Mouse (Mus musculus) CD4-positive, CD25-positive, alpha-beta regulatory T cell, adult 4 months (primary cell): Measurements from ENCODE around the gene Llgl2. TPM values are rescaled to one million over a fixed set of nuclear protein-coding genes. Genes with fewer than 3 reads are reported as not detected.
A peak's percentile ranks its signal among the peaks of the same experiment; 100 is the strongest.

ENCODE experiments used
- ATAC-seq: one replicate; pipeline ENCODE4 v1.8.0; 2017
- polyA plus RNA-seq, 2 experiments: library from polyadenylated mRNA; unstranded; fragments of 100-300 nt; shearing (Covaris generic); gene quantifications; one replicate each; pipeline ENCODE4 v1.2.1; 2017

The Llgl2 gene
- polyA plus RNA-seq = 10 to 100 TPM in 1 of 2 experiments, 1 to 10 TPM in 1; 7.9 to 11.1 TPM

DNA sequence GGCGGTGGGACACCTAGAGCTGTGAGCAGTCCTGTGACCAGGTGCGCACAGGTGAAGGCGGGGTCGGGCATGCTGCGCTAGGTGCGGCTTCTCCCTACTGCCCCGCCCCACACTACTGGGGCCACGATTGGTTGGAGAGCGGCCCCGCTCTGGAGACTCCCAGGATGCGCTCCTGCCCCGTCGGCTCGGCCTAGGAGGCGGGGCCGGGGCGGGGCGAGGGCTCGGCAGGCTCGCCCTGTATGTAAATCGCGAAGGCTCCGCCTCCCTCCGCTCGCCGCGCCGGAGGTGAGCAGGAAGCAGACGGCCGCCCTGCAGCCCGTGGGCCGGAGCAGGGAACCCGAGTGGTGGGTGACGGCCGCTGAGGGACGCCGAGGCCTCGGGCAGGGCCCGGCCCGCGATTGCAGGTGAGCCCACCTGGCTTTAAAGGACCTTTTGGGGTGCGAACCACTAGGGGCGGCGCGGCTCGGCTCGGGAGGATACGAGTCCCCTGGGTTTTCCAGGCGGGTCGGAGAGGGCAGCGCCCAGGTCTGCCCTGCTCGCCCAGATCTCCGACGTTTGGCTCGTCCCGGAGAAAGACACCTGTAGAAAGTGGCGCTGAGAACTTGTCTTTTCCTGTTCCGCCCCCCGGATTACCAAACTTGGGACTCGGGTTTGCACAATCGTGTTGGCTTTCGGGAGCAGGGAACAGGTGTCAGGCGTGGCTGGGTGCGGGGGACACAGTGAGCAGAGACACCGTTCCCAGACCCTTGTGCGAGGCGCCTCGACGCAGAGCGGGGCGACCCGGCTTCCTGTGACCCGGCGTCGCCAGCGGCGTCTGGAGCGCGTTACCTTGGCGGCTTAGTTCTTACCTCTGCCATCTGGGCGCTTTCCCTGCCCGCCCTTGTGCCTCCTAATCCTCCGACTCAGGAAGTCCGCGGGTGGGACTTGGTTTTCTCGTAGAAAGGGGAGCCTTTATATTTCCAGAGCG, at the start of gene Llgl2:
Gene Llgl2, plus strand, starts transcription at position 276 of the 967 bp plus-strand sequence.
- peak; percentile 95 for ATAC-seq

DNA sequence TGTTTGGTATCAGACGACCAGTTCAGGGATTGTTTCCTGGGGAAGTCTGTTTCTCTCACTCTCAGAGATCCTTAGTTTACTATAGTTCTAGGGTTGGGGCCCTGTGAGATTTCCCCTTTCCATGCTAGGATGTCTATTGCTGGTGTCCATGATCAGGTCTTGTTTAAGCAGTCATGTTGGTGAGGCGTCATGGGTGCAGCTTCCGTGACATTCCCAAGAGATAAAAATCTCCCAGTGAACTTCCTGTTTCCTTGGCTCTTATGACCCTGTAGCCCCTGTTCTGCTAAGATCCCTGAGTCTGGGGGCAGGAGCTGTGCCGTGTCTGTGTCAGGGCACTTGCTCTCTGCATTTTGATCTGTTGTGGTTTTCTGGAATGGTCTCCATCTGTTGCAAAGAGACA, 49.2 kb upstream of the Llgl2 start:
- ATAC-seq = no peak

DNA sequence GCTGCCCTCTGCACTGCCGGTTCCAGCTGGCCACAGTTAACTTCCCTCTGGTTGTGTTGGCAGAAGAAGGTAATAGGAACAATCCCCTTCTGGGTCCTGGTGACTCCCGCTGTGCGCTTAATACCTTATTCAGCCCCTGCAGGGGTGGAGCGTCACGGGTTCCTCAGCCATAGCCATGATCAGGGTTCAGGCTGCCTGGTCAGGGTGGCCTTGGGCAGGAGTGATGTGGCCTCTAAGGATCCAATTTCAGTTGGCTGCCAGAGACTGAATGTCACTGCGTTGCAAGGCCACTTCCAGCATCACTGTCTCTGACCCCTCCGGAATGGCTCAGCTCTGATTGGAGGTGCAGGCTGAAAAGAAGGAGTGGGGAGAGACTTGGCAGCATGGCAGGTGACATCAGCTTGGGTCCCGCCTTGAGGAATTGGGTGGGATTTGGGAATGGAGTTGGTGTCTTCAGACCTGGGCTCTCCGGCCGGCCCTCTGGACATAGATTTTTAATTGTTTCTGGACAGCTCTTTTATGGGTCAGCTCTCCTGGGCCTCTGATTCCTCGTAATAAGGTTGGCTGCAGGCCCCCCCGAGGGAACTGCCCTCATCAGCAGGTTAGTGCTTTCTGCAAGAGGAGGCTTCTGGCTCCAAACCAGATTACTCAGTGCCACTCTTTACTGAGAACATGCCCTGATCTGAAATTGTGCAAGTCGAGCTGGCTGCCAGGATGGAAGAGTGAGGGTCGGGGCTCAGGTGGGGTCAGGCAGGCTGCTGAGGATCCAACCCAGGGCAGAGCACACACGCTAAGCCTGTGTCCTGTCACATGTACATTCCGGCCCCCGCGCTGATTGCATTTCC, 47.8 kb upstream of the Llgl2 start:
- no peak for ATAC-seq

DNA sequence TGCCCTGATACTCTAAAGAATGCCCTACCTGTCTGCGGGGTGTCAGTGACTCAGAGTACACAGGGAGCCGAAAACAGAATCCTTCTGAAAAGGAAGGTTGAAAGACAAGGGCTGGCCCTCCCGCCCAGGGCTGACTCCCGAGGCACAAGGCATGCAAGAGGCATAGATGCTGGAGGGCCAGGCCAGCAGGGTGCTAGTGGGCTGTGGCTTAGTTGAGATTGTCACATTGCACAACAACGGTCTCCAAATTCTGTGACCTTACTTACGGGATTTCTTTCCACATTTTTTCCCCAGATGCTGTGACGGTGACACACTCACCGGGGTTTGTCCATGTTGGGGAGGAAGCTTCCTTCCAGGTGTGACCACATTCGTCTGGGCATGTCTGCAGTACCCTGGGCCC, 46.9 kb upstream of the Llgl2 start:
- no peak for ATAC-seq

DNA sequence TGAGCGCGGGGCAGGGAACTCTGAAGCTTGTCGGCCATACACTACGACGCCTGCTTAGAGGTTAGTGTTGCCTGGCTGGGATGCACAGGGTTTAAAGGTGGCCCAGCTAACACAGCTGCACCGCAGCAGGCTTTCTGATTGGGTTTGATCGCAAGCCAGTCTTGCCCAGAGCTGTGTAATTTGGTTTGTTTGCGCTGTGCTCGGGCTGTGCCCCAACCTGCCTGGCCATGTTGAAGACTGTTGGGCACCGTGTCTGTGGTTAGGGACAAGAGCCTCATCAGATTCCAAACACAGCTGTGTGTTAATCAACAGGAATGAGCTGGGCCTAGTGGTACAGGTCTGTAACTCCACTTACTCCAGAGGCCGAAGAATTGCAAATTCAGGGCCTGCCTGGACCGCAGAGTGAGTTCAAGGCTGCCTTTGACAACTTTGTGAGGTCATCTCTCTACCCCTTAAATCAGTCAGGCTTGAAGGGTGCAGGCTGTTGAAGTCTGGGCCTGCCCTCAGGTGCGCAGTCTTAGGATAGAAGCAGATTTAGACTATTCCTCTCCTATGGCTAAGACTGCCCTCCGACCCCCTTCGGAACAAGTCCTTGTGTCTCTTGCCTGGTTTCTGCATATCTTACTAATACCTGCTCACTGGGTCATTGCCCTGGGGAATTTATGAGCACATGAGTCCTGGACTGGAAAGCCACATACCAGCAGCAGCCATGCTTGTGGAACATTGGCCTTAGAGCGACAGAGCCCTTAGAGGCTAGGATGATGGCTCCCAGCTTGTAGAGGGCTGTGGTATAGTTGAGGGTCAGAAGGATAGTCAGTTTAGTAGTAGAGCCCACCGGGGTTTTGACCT, 46.1 kb upstream of the Llgl2 start:
- no peak for ATAC-seq

DNA sequence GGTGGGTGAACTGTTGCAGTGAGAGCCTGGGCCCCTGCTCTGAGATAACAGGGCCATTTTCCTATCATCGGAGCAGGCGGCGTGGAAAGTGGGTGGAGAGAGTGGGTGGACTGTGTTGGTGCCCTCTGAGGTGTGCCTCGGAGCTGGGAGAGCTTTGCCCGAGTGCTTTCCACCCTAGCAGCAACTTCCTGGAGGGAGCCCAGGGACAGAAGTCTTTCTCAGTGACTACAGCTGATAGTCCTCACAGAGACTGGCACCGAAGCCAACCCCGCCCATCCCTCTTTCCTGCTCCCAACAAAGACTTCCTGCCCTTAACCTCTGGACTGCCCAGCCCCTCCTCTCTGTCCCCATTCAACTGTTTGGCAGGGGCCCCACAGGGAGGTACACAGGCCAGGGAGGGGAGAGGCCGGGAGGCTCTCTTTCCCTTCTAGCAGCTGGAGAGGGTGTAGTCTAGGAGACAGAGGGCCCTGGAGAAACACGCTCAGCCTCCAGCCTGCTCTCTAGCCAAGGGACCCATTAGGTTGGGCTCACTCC, 44.7 kb upstream of the Llgl2 start:
- ATAC-seq = no peak

DNA sequence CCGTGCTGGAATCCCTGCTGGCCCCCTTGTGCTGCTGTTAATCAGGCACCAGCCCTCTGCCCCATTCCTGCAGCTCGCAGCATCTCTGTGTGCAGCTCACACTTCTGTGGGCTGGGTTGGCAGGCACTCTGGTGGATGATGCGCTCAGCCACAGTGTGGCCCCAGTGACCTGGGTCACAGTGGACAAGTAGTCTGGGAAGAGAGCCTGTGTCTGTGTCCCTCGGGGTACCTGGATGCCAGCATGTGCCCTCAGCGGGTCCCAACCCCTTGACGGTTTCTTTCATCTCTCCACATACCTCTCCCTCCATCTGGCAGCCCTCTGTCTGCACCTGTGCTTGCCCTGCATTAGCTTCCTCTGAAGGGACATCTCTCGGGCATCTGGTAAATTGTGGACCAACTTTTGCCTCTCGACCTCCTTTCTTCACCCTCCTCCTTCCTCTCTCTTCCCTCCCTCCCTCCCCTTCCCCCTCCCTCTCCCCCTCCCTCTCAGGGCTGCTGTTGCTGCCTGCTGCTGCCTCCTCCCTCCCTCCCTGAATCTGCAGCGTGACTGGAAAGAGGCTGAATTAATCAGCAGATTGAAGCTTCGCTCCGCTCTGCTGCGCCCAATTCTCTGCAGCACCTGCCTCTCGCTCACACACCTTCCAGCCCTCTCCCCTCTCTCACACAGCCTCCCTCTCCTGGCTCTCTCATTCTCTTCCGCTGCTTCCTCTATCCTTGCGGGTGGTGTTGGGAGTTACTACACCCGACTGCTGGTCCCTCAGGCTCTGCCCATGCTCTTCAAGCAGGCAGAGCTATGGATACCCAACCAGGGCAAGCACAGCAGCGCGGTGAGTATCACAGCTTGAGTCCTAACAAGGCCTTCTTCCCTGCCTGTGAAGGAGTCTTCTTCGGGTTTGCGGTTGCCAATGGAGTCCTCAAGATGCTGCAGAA, 43.4 kb upstream of the Llgl2 start:
- ATAC-seq = no peak

DNA sequence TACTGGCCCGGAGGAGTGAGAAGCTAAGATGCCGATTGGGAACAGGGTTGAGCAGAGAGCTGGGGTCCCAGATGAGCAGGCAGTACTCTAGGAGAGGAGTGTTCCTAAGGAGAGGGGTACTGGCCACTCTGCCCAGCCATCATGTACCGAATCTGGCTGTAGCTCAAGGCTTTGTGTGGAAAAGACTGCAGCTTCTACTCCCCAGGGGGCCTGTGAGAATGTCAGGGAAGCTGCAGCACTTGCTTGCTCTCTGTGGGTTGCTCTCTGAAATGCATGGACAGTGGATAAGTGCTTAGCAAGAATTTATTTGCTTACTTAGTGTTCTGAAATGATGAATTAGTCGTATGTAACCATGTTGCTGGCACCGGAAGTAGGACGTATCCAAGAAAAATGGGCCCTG, 37.4 kb upstream of the Llgl2 start:
- no peak for ATAC-seq

DNA sequence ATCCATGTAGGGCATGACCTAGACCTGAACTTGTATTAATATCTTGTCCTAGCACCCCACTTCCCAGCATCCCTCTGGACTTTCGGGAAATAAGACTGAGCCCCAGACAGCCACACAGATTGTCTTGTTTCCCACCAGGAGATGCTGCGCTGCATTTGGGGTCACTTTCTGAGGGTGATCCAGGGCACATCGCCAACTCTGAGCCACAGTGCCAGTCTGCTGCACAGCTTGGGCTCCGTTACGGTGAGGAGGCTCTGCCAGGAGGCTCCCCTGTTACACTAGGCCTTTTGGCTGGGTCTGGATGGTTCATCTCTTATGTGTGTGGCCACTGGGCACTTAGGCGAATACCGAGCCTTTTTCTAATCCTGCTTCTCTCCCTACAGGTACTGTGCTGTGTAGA, 34.1 kb upstream of the Llgl2 start:
- no peak for ATAC-seq

DNA sequence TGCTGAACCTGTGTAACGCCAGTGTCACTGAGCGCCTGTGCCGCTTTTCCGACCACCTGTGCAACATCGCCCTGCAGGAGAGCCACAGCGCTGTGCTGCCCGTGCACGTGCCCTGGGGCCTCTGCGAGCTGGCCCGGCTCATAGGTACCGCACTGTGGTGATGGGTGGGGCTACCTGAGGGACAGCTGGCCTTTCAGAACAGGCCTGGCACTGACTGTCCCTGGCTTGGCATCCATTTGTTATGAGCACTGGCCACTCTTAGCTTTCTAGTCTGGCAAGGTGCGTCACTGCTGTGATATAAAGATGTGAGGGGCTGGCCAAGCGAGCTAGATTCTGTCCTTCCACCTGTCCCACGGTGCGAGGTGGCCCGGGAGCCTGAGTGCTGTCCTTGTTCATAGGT, 31.9 kb upstream of the Llgl2 start:
- ATAC-seq = no peak

DNA sequence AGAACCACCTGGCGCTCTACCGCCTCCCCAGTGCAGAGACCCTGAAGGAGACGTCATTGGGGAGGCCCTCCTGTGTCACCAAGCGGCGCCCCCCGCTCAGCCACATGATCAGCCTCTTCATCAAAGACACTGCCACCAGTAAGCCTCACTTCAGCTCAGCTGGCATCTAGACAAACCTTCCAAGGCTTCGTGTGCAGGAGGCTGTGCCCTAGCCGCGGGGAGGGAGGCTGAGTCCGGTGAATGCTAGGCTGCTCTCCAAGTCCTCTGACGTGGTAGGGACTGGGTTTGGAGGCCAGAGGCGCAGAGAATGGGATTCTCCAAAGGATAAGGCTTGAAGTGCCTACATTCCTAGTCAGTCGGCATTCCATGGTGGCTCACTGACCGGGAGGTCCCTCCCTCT, 31.5 kb upstream of the Llgl2 start:
- no peak for ATAC-seq

DNA sequence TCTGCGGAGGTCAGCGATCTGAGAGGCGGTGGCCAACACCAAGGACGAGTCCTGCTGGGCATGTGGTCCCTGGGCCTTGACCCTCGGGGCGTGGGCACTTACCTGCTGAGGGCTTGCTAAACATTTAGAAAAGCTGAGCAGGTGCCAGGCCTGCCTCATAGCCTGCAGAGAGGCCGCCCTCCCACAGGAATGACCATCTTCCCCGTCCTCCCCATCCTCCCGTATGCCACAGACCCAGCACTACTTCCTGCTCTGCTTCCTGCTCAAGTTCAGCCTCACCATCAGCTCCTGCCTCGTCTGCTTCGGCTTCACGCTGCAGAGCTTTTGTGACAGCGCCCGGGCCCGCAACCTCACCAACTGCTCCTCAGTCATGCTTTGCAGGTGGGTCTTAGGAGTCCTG, 27.0 kb upstream of the Llgl2 start:
- ATAC-seq = no peak

DNA sequence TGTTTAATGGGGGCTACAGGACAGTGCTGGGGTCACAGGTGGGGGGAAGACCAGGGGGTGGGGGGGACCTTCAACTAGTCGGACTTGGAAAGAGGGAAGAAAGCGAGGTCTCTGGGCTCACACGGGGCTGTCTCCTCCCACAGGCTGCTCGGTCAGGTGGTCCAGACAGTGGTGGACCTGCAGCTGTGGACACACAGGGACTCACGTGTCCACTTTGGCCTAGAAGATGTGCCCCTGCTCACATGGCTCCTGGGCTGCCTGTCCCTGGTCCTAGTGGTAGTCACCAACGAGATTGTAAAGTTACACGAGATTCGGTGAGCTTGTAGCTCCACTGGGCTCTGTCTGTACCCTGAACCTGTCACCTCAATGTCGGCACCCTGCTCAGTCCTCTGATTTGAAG, 26.2 kb upstream of the Llgl2 start:
- no peak for ATAC-seq

DNA sequence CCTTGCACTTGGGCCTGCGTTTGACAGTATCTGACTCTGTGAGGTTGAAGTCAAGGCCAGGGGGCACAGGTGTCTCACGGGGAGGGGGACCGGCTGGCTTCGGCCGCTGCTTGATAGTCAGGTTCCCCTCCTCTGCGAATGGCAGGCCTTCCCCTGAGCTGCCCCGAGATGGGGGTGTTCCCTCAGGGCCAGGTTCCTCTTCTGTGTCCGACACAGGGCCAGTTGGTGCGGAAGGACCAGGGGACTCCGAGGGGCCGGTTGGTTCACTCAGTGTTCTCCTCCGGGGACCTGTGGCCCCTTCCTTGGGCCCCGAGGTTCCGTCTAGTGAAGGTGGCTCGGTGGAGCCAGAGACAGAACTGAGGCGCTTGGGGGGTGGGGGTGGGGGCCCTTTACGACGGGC, 22.9 kb upstream of the Llgl2 start:
- no peak for ATAC-seq

DNA sequence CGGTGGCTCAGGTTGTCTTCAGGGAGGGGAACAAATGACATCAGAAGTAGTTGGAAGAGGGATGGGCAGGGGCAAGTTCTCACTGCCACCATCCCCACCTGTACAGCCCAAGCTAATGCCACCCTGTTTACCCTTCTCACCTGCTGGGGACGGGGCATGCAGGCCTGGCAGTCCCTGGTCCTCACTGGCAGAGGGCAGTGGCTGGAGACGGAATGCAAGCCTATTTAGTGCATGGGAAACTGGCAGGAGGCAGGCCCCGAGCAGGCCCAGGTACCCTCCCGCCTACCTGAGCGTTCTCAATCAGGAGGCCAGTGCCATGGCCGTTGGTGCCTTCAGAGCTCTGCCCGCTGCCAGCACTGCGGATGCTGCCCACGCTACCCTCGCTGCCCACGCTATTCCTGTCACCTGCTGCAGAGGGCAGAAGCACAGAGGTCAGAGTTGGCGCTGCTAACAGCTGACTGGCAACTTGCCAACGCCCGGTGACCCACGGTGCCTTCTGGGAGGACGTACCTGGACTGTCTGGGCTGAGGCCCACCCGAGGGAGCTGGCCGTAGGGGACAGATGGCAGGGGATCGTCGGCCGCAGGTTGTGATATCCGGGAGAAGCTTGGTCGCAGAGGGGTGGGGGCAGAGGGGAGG, 20.7 kb upstream of the Llgl2 start:
- no peak for ATAC-seq

DNA sequence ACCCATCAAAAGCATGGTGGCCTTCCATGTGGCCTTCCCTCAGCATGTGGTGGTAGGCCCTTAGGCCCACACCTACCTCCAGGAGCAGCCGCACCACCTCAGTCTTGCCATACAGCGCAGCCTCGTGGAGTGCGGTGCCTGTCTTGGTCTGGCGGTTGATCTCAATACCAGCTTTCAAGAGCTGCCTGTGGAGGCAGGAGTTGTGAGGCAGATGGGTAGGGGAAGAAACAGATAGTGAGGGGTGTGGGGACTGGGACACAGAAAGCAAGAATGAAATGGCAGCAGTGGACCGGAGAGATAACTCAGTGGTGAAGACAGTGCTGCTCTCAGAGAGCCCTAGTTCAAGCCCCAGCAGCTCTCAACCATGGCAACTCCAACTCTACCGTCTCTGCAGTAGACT, 18.8 kb upstream of the Llgl2 start:
- ATAC-seq = no peak

DNA sequence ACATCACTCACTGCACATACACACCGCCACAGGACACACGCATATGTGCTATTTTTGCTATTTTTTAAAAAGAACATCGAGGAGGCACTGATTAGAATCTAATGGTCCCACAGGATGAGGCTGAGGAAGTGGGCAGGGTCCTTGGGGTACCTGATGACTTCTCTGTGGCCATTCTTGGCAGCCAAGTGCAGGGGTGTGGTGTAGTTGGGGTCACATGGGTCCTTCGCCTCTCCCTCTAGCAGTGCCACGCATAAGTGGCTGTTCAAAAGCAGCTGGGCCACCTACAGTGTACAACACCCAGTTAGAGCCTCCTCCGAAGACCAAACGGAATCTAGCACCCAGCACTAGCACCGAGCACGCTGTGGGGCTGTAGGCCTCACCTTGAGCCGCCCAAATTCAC, 17.7 kb upstream of the Llgl2 start:
- no peak for ATAC-seq

DNA sequence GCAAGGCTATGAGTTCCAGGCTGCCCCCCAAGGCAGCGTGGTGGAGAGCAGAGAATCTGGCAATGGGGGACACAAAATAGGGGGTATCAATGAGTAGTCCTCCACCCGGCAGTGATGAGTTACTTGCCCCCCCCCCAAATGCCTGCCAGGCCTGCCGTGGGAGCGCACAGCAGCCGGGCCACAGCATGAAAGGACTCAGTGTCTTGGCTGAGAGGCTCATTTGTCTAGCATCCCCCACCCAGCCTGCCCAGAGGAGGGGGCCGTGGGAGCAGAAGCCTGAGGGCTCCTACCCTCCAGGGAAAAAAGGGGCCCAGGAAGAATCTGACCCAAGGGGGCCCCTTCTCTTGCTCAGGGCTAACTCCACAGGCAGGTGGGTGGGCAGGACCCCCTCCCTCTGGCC, 16.5 kb upstream of the Llgl2 start:
- ATAC-seq = no peak

DNA sequence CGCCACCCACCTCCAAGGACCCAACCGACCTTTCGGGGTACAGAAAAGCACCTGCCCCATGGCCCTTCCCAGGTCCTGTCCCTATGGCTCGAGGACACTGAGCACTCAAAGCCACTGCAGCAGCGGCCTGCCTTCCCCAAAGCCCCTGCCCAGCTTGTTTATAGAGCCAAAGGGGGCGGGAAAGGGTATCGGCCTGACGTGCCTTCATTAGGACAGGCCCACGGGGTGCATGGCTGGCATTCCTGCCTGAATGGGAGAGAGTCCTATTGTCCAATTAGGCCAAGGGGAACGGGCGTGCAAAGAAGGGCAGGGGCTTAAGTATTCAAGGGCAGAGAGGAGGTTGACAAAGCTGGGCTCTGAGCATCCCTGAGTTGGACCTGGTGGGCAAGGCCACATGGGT, 15.9 kb upstream of the Llgl2 start:
- no peak for ATAC-seq

DNA sequence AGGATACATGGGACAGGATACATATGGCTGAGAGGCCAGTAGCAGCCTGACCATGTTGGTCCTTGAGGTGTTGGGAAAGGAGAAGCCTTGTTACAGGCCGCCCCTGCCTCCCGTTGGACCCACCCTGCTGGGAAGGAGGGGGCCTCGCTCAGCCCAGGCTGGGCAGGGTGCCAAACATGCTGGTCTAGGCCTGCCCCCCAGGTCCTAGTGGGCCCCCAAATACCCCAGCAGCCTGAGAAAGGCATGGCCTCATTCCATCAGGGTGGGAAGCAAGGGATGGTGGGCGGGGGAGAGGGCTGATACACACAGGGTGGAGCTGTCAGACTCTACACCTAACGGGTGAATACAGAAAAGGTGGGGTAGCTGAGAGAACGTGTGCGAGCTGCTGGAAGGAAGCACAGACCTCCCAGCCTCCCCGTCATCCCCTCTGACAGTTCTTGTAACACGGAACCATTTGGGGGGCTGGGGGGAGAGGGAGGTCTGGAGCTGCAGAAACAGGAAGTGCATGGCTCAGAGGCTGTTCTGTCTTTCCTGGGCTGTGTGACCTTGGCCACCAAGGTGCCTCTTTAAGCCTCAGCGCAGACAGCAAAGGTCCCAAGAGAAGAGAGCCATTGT, 15.0 kb upstream of the Llgl2 start:
- ATAC-seq = no peak
